In the genomic region with DNA sequence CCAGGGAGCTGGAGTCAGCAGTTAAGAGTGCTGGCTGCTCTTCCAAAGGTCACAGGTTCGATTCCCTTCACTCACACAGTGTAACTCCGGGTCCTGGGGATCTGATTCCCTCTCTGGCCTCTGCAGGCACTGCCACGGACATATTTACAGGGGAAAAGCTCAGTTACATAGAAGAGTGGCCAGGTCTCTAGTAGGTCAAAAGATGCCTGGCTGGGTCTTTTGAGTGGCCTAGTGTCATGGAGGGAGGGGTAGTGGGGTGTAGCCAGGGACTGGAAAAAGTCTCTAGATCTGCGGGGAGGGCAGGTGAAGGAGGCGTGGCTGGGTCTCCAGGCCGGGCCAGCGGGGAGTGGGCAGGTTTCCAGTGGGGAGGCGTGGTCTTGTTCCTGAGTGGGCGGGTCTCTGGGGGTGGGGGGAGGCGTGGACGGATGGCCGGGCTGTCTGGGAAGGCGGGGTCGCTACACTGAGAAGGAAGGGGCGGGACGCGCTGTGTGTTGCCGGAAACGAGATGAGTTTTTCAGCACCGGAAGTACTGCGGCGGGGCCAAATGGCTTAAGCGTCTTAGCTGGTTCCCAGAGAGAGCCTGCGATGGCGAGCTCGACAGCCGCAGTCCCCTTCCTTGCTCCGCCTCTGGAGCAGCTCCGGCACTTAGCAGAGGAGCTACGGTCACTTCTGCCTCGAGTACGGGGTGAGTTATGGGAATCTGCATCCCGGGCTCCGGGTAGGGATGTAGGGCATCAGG, we compare ENCODE assay signal across 8 mouse cellular contexts. TPM values are rescaled to one million over a fixed set of nuclear protein-coding genes. Genes with fewer than 3 reads are reported as not detected.
A peak's percentile ranks its signal among the peaks of the same experiment; 100 is the strongest.
DNase-seq lines count a peak whose midpoint lies in the region; ATAC-seq and TF ChIP-seq lines count a peak whose summit lies in the region.

A gene (plus strand): TSS at position 479 of the 739 bp plus-strand sequence.

- ATAC-seq in erythroid progenitor cell, adult 5-6 weeks (replicated peaks; ENCODE audit: low FRiP score, poor library complexity, severe bottlenecking): peak; percentile 92
- ATAC-seq in heart, embryonic 12.5 days (ENCODE audit: insufficient number of reproducible peaks, low FRiP score): peak; percentile 98
- ATAC-seq in kidney, postnatal 0 days (replicated peaks; ENCODE audit: low FRiP score, low read depth): peak; percentile 98
- peak; percentile 96 for ATAC-seq in liver, embryonic 11.5 days (replicated peaks; ENCODE audit: low FRiP score)
- peak; percentile 96 for ATAC-seq in stomach, embryonic 14.5 days (ENCODE audit: insufficient number of reproducible peaks, insufficient read depth, low FRiP score, low read depth)

- peak; percentile 93 for DNase-seq in CD4-positive helper T cell, adult 2 months (ENCODE audit: low read depth, low spot score)
- peak; percentile 67 for DNase-seq in brain, embryonic 18.5 days (ENCODE audit: low read depth, low spot score)
- DNase-seq in kidney, postnatal 0 days (ENCODE audit: low spot score): peak; percentile 98
- peak; percentile 88 for DNase-seq in liver, embryonic 11.5 days (ENCODE audit: low spot score)
- peak; percentile 92 for DNase-seq in naive thymus-derived CD4-positive, alpha-beta T cell, adult 2 months (ENCODE audit: low read depth)

- peak within 1 kb of the TSS; percentile 78 for H3K9ac ChIP-seq in heart, embryonic 12.5 days
- H3K9ac ChIP-seq in kidney, postnatal 0 days (ENCODE audit: low read depth, low read length): peak within 1 kb of the TSS; percentile 65
- H3K9ac ChIP-seq in liver, embryonic 11.5 days (ENCODE audit: low read depth, low read length): peak within 1 kb of the TSS; percentile 69
- H3K9ac ChIP-seq in stomach, embryonic 14.5 days (replicated peaks; ENCODE audit: low read depth, low read length): peak within 1 kb of the TSS; percentile 59

- no peak for TF ChIP-seq CTCF in kidney, postnatal 0 days (IDR thresholded peaks at IDR 0.05; ENCODE audit: low read depth)

- 2% methylated on average over 34 of the region's 34 CpGs for WGBS in heart, embryonic 12.5 days
- under 1% methylated on average over 34 of the region's 34 CpGs for WGBS in kidney, postnatal 0 days
- WGBS in liver, embryonic 11.5 days: 2% methylated on average over 34 of the region's 34 CpGs
- WGBS in stomach, embryonic 14.5 days: 3% methylated on average over 34 of the region's 34 CpGs

- H3K4me2 ChIP-seq in heart, embryonic 12.5 days: peak within 1 kb of the TSS; percentile 95
- H3K4me2 ChIP-seq in kidney, postnatal 0 days (ENCODE audit: low read length): peak within 1 kb of the TSS; percentile 71
- peak within 1 kb of the TSS; percentile 78 for H3K4me2 ChIP-seq in liver, embryonic 11.5 days
- H3K4me2 ChIP-seq in stomach, embryonic 14.5 days (replicated peaks; ENCODE audit: low read depth, low read length): peak within 1 kb of the TSS; percentile 80

- H3K4me3 ChIP-seq in heart, embryonic 12.5 days: peak within 1 kb of the TSS; percentile 87
- H3K4me3 ChIP-seq in kidney, postnatal 0 days (replicated peaks; ENCODE audit: low read depth, low read length): peak within 1 kb of the TSS; percentile 65
- H3K4me3 ChIP-seq in liver, embryonic 11.5 days (ENCODE audit: low read depth, low read length): peak within 1 kb of the TSS; percentile 81
- H3K4me3 ChIP-seq in stomach, embryonic 14.5 days (ENCODE audit: low read depth, low read length): peak within 1 kb of the TSS; percentile 78

- H3K9me3 ChIP-seq in heart, embryonic 12.5 days (replicated peaks): no peaks in the 10 kb centered on the region
- H3K9me3 ChIP-seq in kidney, postnatal 0 days (replicated peaks; ENCODE audit: low read length): no peaks in the 10 kb centered on the region
- no peaks in the 10 kb centered on the region for H3K9me3 ChIP-seq in liver, embryonic 11.5 days (ENCODE audit: control insufficient read depth, low read length)
- H3K9me3 ChIP-seq in stomach, embryonic 14.5 days (ENCODE audit: control insufficient read depth, low read depth, low read length): no peaks in the 10 kb centered on the region

- H3K4me1 ChIP-seq in heart, embryonic 12.5 days (replicated peaks): peaks cover 7% of the 10 kb centered on the region
- H3K4me1 ChIP-seq in kidney, postnatal 0 days (replicated peaks; ENCODE audit: insufficient read depth, low read length): 0 out of 2 replicates have a peak, but pooled peaks cover 9% of the 10 kb centered on the region
- H3K4me1 ChIP-seq in liver, embryonic 11.5 days (replicated peaks; ENCODE audit: control insufficient read depth, insufficient read depth, low read length): peaks cover 5% of the 10 kb centered on the region; the same call in 1 of the 2 replicates
- H3K4me1 ChIP-seq in stomach, embryonic 14.5 days (ENCODE audit: control insufficient read depth, insufficient read depth, low read length): peaks cover 6% of the 10 kb centered on the region; the same call in 1 of the 2 replicates

- H3K27ac ChIP-seq in heart, embryonic 12.5 days (ENCODE audit: poor library complexity, severe bottlenecking): peak within 1 kb of the TSS; percentile 30; the same call in 1 of the 2 replicates
- H3K27ac ChIP-seq in kidney, postnatal 0 days: peak within 1 kb of the TSS; percentile 60; the same call in 1 of the 2 replicates
- no peak within 1 kb of the TSS for H3K27ac ChIP-seq in liver, embryonic 11.5 days (ENCODE audit: low read depth, low read length)
- no peak within 1 kb of the TSS for H3K27ac ChIP-seq in stomach, embryonic 14.5 days (ENCODE audit: low read length)

- H3K36me3 ChIP-seq in heart, embryonic 12.5 days: peaks cover 17% of the 10 kb centered on the region
- peaks cover 16% of the 10 kb centered on the region; the same call in 1 of the 2 replicates for H3K36me3 ChIP-seq in kidney, postnatal 0 days (ENCODE audit: insufficient read depth, low read length)
- H3K36me3 ChIP-seq in liver, embryonic 11.5 days (ENCODE audit: control insufficient read depth, insufficient read depth, low read length): peaks cover 2% of the 10 kb centered on the region; the same call in 1 of the 2 replicates
- H3K36me3 ChIP-seq in stomach, embryonic 14.5 days (ENCODE audit: control insufficient read depth, insufficient read depth, low read length): peaks cover 4% of the 10 kb centered on the region; the same call in 1 of the 2 replicates

- no peaks in the 10 kb centered on the region for H3K27me3 ChIP-seq in heart, embryonic 12.5 days (replicated peaks)
- H3K27me3 ChIP-seq in kidney, postnatal 0 days (ENCODE audit: insufficient read depth, low read length): no peaks in the 10 kb centered on the region
- no peaks in the 10 kb centered on the region for H3K27me3 ChIP-seq in liver, embryonic 11.5 days (replicated peaks; ENCODE audit: control insufficient read depth, insufficient read depth, low read length)
- H3K27me3 ChIP-seq in stomach, embryonic 14.5 days (ENCODE audit: control insufficient read depth, insufficient read depth, low read length): no peaks in the 10 kb centered on the region

RNA-seq across cellular contexts. Expression of the gene that starts here (rescaled TPM):
- total RNA-seq in erythroid progenitor cell, adult 5-6 weeks (2015; ENCODE audit: low replicate concordance): 117 and 123 TPM in 2 replicates
- total RNA-seq in erythroid progenitor cell, adult 5-6 weeks (2017; ENCODE audit: low replicate concordance): 86.5 and 101 TPM in 2 replicates
- 38.1 and 38.5 TPM in 2 replicates for polyA plus RNA-seq in heart, embryonic 12.5 days (2016; fragmentation: Nextera tagmentation; extraction: Ambion mirVana)
- polyA plus RNA-seq in kidney, postnatal 0 days (2015; fragmentation: Nextera tagmentation; extraction: Ambion mirVana): 53.3 and 54.1 TPM in 2 replicates
- polyA plus RNA-seq in liver, embryonic 11.5 days (2014; fragmentation: Nextera tagmentation; extraction: Ambion mirVana): 42.6 and 45.0 TPM in 2 replicates
- 37.2 and 41.8 TPM in 2 replicates for polyA plus RNA-seq in stomach, embryonic 14.5 days (2014; fragmentation: Nextera tagmentation; extraction: Ambion mirVana)

Comparison
In these comparisons a context has a peak if more than half of its experiments do, and no peak if none do; other contexts are left out.
1. H3K27ac ChIP-seq: peak in heart, embryonic 12.5 days (single experiment) and kidney, postnatal 0 days (single experiment); none in liver, embryonic 11.5 days (single experiment) and stomach, embryonic 14.5 days (single experiment).
2. Peak in every context shown above with its lines, with median percentiles within 50 percentile points of each other: DNase-seq, ATAC-seq, H3K4me2 ChIP-seq, H3K4me3 ChIP-seq and H3K9ac ChIP-seq.